Mouse (Mus musculus) E14TG2a.4 (cell line): ENCODE measurements around the gene Tbc1d4.

Experiments used
- CTCF ChIP-seq: conservative IDR thresholded peaks from 2 replicates; pipeline ENCODE4 v1.5.1; 2014; ENCODE audit warnings: low read length
- NANOG ChIP-seq: IDR thresholded peaks from 2 replicates; pipeline ENCODE4 v1.6.1; 2014; ENCODE audit warnings: borderline replicate concordance, low read length, mixed read lengths
- POU5F1 ChIP-seq: IDR thresholded peaks from 2 replicates; pipeline ENCODE4 v1.6.1; 2014; ENCODE audit warnings: low read length, borderline replicate concordance

GRCm38 (mm10) chr14:101561251-101561701 lies 47.7 kb downstream of the Tbc1d4 start:
- no peak for TF ChIP-seq CTCF
- TF ChIP-seq POU5F1, result no peak
- TF ChIP-seq NANOG, result no peak
